Mouse (Mus musculus): ENCODE results near the gene Arsg.

Arsg gene

GRCm38 (mm10) chr11:109590012-109590411, 116.8 kb downstream of the Arsg start:
- no peak for DNase-seq

DNA sequence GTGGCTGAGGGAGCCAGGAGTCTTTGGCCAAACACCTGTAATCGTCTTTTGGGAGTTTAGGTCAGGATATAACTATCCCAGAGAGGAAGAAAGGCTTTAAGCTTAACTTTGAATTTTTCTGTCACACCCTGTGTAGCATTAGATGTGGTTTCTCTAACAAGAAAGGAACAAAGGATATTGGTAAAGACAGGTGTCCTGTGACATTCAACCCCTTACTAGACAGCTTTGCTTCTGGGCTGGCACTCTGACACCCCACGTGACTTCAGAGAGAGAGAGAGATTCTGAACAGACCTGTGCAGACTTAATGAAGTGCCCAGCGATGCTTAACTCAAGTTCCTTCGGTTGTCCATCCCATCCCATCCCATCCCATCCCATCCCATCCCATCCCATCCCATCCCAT, 118.3 kb downstream of the Arsg start:
- no peak for DNase-seq

GRCm38 (mm10) chr11:109593200-109593981, 120.2 kb downstream of the Arsg start:
- DNase-seq, result no peak

- DNase-seq, result no peak
These were observed 121.6 kb downstream of the Arsg start for GRCm38 (mm10) chr11:109594761-109595160.

DNA sequence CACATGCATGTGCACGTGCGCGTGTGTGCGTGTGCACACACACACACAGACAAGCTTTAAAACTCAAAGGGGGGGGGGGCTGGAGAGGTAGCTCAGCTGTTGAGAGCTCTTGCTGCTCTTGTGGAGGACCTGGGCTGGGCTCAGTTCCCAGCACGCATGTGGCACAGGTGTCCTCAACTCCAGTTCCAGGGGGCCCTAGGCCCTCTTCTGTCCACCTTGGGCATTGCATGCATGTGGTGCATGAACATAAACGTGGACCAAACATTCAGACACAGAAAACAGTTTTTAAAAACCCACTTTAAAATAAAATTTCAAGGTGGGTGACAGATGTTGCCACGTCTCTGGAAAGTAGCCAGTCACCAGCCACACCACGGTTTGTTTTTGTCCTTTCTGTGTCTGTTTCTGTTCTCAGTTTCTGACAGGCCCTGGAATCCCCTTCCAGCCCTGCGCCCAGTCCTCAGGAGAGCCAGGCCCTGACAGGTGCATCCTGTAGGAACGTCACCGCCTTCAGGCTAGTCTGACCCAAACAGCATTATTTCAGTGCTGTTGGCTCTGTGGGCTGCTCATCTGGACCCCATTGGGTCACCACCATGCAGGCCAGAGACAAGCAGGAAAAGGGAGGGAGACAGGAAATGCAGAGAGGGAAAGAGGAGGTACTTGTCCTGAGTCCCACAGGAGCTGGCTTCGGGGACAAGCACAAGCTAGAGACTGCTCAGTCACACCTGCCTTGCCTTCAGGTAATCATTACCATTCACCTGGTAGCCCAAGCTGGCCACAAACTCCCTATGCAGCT, 125.8 kb downstream of the Arsg start:
- DNase-seq, result no peak

DNA sequence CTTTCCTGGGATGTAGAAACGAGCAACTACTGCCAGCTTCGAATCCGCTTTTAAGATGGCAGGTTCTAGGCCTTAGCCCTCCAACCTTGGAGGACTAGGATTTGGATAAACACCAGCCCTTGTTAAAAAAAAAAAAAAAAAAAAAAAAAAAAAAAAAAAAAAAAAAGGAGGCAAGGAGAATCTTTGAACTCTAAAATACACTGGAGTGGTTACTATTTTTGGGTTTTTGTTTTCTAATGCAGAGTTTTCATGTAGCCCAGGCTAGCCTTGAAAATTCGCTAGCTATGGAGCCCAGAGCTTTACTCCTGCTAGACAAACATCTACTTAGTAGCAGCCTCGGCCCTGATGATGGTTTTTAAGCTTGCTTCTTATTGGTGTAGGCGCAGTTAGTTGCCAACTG, 134.4 kb downstream of the Arsg start:
- no peak for DNase-seq

GRCm38 (mm10) chr11:109608976-109609625, 135.9 kb downstream of the Arsg start:
- no peak for DNase-seq

DNA sequence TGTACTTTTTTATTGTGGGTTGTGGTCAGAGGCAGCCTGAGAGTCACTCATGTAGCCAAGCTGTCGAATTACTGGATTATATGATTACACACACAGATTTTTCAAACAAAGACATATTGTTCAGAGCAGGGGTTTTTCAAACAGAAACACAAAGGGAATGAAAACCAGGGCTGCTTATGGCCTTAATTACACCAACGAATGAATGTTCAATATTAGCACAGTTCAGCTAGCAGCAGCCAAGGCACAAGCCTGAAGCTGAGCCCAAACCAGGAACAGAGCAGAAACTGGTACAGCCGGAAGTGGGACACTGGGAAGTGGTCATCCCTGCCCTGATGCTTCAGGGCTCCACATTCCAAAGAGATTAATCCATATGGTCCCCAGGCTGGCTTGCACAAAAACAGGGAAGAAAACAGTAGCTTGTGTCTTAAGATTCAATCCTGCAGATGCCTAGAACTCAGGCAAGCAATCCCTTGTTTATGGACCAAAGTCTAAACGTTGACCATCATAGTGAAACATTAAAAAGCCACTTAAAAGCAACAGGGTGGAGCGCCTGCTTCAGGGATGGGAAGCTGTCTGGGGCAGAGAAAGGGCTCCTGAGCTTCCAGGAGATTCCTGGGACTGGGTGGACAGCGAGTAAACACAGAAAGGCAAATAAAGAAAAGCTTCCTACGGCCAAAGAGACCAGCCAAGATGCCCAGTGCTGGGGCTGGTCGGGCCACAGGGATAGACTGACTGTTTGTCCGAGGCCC, 137.0 kb downstream of the Arsg start:
- DNase-seq, result no peak

DNA sequence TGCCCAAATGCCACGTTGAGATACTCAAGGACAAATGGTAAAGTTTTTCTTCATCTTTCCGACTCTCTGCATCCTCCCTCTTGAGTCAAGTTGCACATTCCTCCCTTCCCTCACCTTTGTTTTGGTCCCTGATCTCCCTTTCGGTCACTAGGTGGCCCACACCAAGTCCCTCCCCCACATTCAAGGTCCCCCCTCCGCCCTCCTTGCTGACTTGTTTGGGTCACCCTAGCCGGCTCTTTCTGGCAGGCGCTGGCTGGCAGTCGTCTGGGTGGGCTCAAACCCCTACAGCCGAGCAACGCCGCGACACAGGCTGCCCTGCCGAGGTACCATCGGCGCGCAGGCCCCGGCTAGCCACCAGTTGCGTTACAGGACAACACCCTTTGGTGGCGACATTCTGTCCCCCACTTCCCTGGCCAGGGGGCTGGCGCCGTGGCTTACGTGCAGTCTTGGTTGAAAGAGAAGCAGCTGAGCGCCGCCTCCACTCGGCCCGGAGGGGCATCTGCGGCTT, 137.7 kb downstream of the Arsg start:
- DNase-seq, result no peak

- peak; percentile 99 for DNase-seq
These were observed 138.4 kb downstream of the Arsg start, which contains the start of gene Wipi1 for GRCm38 (mm10) chr11:109611303-109612149. TSS of gene Wipi1 (minus strand) at chr11:109611967.

DNA sequence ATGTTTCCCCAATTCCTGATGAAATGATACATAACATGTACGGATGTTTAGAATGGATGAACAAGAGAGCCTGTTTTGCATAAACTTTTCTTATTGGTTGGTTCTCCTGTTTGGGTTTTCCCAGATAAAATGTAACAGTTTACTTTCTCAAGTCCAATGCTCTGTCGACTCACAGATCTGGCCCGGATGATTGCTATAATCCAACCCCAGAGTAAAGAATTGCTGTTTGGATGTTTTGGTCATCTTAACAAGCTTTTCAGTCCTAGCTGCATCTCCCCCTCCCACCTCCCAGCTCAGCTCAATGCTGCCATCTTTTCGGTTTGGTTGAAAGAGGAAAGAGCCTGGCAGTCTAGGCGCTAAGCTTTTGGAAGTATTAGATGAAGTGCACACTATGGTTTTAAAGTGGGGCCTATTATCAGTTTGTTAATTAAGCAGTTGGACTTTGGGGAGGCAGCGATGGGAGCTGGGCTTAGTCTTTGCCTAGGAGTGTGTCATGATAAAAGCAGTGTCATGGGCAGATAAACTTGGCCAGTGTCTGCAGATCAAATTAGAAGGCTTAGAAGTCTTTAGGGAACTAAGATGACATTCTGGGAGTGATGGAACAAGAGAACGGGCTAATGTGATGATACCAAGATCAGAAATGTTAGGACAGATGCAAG, 139.8 kb downstream of the Arsg start:
- DNase-seq, result no peak

DNA sequence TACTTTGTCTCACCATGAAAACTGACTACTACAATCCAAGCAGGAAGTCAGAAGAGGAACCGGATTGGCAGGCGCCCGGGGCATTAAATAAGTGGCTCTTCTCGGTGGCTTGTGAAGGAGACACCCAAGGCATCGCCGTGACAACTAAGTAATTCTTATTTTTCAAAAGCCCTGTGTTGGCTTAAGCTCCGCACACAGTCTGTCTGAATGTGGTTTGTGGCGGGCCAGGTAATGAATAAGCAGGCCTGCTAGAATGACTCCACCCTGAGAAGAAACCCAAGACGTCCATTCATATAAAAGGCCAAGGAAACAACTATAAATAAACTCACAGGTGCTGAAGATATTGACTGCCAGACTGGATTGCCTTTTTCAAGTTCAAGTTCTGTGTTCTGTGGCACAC, 142.1 kb downstream of the Arsg start:
- peak; percentile 16 for DNase-seq

- DNase-seq, result peak; percentile 22
These were observed 143.2 kb downstream of the Arsg start for GRCm38 (mm10) chr11:109616352-109616751.

DNA sequence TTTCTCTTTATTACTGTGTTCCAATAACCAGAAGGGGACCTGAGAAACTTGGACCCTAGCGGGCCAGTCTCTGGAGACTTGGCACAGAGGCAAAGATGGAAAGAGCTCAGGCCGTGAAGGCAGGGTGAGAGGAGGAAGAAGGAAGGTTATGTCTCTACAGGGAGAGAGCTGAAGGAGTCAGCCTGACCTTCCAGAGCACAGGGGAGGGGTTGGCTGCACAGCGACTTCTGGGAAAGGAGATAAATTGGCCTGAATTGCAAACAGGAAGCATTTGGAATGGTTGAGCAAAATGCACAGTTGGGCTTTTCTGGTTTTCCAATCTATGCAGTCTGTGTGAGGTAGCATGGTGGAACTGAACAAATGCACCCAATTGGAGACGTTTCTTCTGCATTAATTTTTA, 143.6 kb downstream of the Arsg start:
- peak; percentile 14 for DNase-seq

- DNase-seq, result peak; percentile 56
These were observed 145.9 kb downstream of the Arsg start for GRCm38 (mm10) chr11:109619055-109619454.

DNA sequence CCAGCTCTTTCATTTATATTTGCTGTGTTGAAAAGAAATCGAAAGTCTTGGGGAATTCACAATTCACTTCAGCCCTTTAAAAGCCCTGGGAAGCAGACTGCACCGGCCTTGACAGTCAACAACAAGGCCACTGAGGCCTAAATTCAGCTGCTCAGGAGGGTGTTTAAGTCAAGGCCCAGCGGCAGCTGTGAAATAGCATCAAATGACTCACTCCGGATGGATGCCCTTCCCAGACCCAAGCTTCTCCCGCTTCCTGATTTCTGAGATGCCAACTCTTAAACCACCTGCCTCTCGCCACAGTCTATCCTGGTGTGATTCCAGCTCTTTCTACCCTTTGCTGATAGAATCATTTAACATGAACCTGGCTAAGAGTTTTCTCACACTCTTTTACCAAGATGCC, 147.2 kb downstream of the Arsg start:
- DNase-seq, result peak; percentile 18

DNA sequence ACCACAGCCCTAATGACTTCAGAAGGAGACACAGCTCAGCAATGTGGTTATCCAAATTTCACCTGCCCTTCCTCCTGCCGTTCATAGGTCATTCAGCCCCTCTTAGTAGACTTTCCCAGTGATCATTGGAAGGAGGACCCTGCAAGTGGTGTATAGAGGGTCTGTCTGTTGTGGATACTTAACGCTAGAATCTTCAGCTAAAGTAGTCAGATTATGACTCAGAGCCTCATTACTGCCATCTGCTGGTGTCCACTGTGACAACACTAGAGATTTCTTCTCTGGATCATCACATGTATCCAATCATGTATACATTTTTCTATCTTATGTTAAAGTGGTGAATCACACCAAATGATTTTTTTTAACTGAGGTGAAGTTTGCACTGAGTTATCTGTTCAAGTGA, 148.0 kb downstream of the Arsg start:
- DNase-seq, result peak; percentile 65

GRCm38 (mm10) chr11:109622518-109623037, 149.4 kb downstream of the Arsg start:
- peak; percentile 17 for DNase-seq
